Mouse (Mus musculus) megakaryocyte, embryonic 14.5 days (primary cell): Measurements from ENCODE around the gene Dst.

Experiments used
- FLI1 ChIP-seq: IDR thresholded peaks from 2 replicates; pipeline ENCODE4 v1.6.1; 2012; ENCODE audit warnings: low read length, inconsistent platforms, mixed read lengths
- GATA1 ChIP-seq: IDR thresholded peaks from 3 replicates; pipeline ENCODE4 v1.6.1; 2012; ENCODE audit warnings: mixed read lengths, low read length, inconsistent platforms, borderline replicate concordance

GRCm38 (mm10) chr1:34007379-34007778 is 99.4 kb downstream of the Dst start:
- TF ChIP-seq GATA1 (no peak), FLI1 (no peak)
